Mouse (Mus musculus): ENCODE results near the gene Ncoa4.
"Not testable (repeated sequence)": the region's sequence is repeated elsewhere in the genome, so short reads cannot be mapped to it uniquely, and the experiment has no call there.

The Ncoa4 gene

GRCm38 (mm10) chr14:32159690-32160246 is at the start of gene Ncoa4:
Gene Ncoa4 (plus strand): TSS chr14:32159865.
- peak; percentile 97 for DNase-seq

DNA sequence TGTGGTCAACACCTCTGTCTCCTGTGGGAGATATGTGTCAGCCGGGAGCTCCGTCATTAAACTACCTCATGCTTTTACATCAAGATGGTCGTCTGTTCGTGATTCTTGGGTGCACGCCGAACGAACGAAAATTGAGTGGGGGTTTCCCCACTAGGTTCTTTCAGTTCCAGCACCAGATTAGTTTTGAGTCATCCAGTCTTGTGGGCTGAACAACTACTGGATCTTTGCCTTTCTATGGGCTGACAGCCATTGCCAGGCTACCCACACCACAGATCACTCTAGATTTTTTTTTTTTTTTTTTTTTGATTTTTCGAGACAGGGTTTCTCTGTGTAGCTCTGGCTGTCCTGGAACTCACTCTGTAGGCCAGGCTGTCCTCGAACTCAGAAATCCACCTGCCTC is 47.5 kb upstream of the Ncoa4 start:
- not testable (repeated sequence) for DNase-seq

- DNase-seq: no peak
Measured at GRCm38 (mm10) chr14:32120940-32121919, 38.4 kb upstream of the Ncoa4 start.

DNA sequence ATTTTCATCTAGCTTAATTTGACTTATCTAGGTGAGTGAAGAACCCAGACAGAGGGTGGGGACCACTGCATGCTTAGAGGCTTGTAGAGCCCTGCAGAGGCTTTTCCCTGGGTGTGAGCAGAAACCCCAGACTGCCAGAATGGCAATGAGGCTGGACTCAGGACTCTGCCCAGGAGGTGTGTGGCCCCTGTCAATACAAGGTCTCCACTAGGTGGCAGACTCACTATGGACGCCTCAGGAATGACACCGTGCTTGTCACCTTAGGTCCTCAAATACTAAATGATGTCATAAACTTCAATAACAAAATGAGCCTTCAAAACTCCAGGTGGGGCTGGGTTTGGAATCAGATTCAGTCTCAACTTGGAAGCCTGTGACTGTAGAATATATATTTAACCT is 37.7 kb upstream of the Ncoa4 start:
- DNase-seq: peak; percentile 50

DNA sequence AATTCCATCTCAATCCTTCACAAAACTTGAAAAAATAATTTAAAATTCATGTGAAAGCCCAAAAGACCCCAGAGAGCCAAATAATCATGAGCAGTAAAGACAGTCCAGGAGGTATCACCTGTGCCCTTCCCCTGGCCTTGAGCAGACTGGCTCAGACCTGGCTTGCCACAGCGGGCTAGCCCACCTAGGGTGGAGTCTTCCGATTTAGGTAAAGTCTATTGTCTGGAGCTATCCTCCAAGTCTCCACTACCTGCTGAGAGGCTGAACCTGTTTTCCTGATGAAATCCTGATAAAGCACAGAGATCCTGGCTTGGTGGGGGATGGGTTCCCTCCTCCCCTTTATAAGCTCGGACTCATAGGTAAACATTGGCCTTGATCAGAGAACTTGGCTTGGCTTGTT is 35.4 kb upstream of the Ncoa4 start:
- DNase-seq: no peak

DNA sequence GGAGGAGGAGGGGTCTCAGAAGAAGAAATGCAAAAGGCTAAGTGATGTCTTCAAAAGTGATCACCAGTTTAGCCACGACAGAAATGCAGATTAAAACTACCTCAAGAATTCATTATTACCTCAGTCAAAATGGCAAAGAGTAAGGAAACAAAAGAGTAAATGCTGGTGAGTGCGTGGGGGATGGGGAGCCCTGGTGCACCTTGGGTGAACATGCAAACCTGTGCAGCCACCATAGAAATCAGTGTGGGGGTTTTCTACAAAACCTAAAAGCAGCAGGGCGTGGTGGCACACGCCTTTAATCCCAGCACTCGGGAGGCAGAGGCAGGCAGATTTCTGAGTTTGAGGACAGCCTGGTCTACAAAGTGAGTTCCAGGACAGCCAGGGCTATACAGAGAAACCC is 34.4 kb upstream of the Ncoa4 start:
- not testable (repeated sequence) for DNase-seq

GRCm38 (mm10) chr14:32128409-32128808 is 31.3 kb upstream of the Ncoa4 start:
- no peak for DNase-seq

DNA sequence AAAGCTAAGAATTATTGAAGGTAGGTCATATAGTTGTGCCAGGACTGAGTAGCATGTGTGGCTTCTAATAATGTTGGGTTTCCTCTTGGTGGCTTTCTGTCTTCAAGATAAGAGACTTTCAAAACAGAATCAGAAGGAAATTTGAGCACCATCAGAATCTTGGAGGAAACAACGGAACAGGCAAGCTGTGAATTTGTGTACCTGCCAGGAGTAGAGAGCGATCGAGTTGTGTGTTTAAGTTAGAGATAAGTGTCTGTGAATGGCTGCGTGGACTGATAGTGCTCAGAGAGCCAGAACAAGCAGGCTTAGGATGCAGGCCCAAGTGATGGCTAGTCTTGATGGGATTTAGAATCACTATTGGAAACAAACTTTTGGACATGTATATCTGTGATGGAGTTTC is 27.8 kb upstream of the Ncoa4 start:
- no peak for DNase-seq

- DNase-seq: no peak
Measured at GRCm38 (mm10) chr14:32134293-32134692, 25.4 kb upstream of the Ncoa4 start.

DNA sequence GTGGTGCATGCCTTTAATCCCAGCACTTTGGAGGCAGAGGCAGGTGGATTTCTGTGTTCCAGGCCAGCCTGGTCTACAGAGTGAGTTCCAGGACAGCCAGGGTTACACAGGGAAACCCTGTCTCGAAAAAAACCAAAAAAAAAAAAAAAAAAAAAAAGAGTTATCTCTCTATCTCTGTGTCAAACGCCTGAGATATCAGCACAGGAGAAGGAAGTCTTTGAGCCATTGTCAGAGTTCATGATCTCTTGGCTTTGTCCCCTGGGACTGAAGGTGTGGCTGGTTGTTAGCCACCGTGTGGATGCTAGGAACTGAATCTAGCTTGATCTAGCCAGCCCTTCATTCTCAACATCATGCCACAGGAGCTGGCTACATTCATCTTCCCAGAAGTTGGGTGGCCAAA is 23.2 kb upstream of the Ncoa4 start:
- not testable (repeated sequence) for DNase-seq

DNA sequence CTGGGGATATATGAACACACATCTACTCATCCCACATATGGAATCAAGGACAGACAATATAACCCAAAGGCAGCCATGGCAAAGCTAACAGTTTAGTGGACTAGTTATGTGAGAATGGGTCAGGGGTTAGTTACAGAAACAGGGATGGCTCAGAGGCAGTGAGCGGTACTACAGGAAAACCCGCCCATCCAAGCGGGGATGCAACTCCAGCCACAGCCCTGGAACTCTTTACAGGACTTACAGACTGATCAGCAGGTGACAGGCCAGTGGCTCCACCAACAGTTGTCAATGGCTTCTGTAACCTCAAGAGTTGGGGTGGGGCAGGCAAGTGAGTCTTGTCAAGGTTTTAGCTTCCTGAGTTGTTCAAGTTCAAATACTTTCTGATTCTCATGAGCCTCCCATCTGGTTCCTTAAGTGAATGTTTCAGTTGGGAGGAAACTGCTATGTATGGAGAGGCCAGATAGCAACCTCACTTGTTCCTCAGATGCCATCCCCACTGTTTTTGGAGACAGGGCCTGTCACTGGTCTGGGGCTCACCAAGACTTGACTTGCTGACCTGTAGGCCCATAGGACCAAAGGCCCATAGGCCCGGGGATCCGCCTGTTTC is 19.2 kb upstream of the Ncoa4 start:
- DNase-seq: no peak

DNA sequence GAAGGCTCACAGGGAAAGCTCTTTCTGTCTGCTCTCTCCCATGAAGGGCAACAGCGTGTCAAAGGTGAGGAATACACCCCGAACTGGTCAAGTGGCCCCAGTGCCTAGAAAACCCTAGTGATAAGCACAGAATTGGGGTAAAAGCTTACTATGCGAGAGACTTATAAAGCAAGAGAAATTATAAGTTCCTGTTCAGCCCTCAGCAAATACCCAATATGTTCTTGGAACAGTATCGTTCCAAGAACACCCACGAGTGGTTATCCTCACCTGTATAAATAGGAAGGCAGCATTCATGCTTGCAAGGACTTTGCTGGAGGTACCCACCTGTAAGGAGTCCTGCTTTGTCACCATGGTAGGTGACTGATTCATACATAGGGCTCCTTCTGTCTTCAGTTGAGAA is 17.9 kb upstream of the Ncoa4 start, which contains the start of gene Msmb:
Gene Msmb (plus strand): TSS at position 301 of the 400 bp plus-strand sequence.
- no peak for DNase-seq

GRCm38 (mm10) chr14:32144734-32145133 is 14.9 kb upstream of the Ncoa4 start:
- DNase-seq: no peak

DNA sequence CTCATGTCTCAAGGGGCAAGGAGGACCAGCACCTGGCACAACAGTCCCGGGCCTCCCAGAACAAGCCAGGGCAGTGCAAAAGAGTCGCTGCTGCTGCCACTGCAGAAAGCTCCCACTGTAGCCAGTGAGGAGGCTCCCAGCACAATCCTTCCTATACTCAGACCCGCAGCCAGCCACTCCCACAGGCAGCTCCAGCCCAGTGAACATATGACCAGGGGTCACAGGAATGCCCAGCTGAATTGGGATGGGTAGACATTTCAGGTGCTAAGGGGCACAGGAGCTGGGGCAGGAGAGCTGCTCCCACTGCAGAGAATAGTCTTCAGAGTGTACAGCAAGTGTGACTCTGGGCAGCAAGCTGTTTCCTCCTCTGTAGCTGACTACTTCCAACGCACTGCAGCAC is 14.3 kb upstream of the Ncoa4 start:
- no peak for DNase-seq

DNA sequence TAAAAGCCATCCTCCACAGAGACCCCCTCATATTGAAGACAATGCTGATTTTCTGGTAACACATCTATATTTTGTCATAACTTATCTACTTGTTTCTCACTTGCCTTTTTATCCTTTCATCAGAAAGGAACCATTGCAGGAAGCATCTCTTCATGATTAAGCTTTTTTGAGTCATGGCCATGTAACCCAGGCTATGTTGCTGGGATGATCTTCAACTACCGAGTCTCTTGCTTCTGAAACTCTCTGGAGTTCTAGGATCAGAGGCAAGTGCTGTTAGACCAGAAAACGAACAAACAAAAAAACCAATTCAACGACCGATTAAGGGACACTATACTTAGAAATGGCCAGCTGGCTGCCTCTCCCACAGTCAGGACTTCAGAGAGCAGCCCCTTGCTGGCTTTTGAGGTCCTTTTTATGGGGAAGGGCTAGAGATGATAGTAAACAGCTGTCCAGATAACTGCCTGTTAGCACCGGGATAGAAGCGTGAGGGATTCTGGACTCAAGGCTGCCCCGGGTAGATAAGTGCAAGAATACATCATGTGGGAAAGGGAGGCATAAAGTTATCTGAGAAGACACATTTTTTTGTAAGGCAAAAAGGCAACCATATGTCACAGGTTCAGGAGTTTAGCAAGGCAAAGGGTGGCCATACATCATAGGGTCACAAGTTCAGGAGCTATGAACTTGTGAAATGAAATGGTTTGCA is 13.7 kb upstream of the Ncoa4 start:
- DNase-seq: no peak

DNA sequence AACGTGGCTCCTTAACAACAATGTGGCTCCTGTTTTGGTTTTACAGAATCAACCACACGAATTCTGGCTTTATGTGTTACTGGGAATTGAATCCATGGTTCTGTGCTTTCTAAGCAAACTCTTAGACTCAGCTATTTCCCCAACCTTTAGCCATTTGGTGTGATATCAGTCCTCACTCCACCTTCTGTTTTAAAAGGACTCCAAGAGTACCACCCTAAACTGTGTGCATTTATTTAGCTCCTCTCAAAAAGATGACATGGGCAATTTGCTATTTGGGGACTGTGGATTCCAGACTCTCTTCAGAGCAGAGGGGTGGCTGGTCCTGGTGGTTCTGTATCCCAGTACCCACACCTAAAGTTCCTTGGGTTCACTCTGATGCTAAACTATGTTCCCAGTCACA is 13.1 kb upstream of the Ncoa4 start:
- no peak for DNase-seq

DNA sequence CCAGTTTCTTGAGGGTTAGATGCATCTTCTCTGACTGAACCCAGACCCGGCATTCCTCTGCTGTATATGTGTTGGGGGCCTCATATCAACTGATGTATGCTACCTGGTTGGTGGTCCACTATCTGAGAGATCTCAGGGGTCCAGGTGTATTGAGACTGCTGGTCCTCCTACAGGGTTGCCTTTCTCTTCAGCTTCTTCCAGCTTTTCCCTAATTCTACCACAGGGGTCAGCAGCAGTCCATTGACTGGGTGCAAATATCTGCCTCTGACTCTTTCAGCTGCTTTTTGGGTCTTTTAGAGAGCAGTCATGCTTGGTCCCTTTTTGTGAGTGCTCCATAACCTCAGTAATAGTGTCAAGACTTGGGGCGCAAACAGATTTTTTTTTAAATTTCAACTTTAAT is 8.8 kb upstream of the Ncoa4 start:
- no peak for DNase-seq

- no peak for DNase-seq
Measured at GRCm38 (mm10) chr14:32152243-32152965, 7.3 kb upstream of the Ncoa4 start.

DNA sequence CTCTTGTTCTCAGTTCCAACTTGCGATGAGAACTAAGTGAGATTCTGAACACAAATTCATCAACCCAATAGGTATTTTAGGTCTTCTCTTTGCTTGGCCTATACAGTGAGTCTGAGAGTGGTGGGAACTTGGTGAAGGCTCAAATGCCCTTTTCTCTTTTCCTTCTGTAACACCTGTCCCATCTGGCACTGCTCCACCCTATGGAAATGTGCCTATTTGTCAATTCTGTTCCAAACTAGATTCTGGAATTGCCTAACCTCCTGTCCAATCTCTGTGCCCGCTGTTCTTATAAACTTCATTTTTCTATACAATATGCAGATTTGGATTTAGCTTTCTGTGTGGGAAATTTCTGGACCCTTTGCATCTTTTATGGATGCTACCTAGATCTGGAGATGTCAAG is 6.5 kb upstream of the Ncoa4 start:
- no peak for DNase-seq

DNA sequence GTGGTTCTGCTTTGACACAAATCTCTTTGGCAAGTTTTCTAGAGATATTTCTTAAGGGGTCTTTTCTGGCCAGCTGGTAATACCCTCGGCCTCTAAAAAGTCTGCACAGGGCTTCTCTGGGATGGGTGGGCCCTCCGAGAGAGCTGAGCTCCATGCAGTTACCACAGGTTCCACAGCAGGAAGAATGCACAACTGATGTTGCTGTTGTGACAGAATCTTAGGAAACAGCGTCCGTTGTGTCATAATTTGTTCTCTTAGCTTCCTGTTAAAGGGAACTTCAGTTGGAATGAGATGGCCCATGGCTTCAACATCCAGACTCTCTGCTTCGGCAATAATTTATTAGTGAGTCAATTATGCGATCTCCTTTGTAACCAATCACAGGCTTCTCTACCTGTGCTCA is 4.9 kb upstream of the Ncoa4 start:
- no peak for DNase-seq

DNA sequence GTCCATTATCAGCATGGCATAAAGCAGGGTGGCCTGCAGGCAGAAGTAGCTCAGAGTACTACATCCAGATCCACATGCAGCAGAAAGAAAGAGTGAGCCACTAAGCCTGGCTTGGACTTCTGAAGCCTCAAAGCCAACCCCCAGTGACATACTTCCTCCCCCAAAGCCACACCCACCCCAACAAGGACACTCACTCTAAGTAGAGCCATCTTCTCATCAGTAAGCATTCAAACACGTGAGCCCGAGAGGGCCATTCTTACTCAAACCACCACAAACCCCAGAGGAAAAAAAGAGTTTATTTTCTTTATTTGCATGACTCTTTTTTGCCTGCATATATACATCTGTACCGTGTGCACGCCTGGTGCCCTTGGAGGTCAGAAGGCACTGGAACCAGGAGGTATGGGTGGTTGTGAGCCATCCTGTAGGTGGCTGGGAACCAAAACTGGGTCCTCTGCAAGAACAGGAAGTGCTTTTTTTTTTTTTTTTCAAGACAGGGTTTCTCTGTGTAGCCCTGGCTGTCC is 455 bp upstream of the Ncoa4 start:
- DNase-seq: no peak

DNA sequence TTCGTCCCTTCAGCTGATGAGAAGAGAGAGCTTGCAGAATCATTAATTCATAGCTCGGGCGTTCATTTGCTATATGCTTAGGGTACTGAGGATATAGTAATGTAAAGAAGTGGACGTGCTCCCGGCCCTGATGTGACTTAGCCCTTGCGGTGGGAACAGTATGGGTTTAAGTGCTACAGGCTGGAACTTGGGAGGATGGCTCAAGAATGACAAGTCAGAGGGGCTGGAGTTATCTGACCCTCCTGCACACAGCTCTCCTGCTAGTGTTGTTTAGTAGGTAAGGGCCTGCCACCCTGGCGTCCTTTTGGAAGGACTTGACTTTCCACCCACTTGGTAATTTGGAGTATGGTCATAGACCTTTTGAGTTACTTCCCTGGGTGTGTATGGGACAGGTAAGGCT is 898 bp downstream of the Ncoa4 start:
- no peak for DNase-seq
